Mouse (Mus musculus) embryonic facial prominence, embryonic 13.5 days (tissue): ENCODE measurements around the gene Tkt. TPM values are rescaled to one million over a fixed set of nuclear protein-coding genes. Genes with fewer than 3 reads are reported as not detected.

Source experiments
- ATAC-seq: fragments of 200-750 bp; cut with Nextera tagmentation; 2 replicates; pipeline ENCODE4 v1.8.0; 2017; ENCODE audit warnings: low read depth; ENCODE audit not compliant: insufficient number of reproducible peaks, insufficient read depth, low FRiP score, low TSS enrichment
- H3K27ac ChIP-seq: fragments of 300-500 bp; sonication (generic); 2 replicates; pipeline ENCODE4 v1.5.1; 2015; ENCODE audit warnings: moderate library complexity, mild to moderate bottlenecking, inconsistent platforms
- H3K27me3 ChIP-seq: fragments of 300-500 bp; sonication (generic); 2 replicates; pipeline ENCODE4 v1.6.1; 2015; ENCODE audit warnings: mild to moderate bottlenecking, inconsistent platforms
- H3K36me3 ChIP-seq: fragments of 300-500 bp; sonication (generic); 2 replicates; pipeline ENCODE4 v1.6.1; 2015; ENCODE audit warnings: mild to moderate bottlenecking, inconsistent platforms
- H3K4me1 ChIP-seq: fragments of 300-500 bp; sonication (generic); 2 replicates; pipeline ENCODE4 v1.6.1; 2015; ENCODE audit warnings: inconsistent platforms
- H3K4me2 ChIP-seq: fragments of 300-500 bp; sonication (generic); 2 replicates; pipeline ENCODE4 v1.6.1; 2015; ENCODE audit warnings: moderate library complexity, mild to moderate bottlenecking, inconsistent platforms
- H3K4me3 ChIP-seq: fragments of 300-500 bp; sonication (generic); 2 replicates; pipeline ENCODE4 v1.5.1; 2015; ENCODE audit warnings: mild to moderate bottlenecking, inconsistent platforms
- H3K9ac ChIP-seq: fragments of 300-500 bp; sonication (generic); 2 replicates; pipeline ENCODE4 v1.6.1; 2015; ENCODE audit warnings: mild to moderate bottlenecking, inconsistent platforms
- H3K9me3 ChIP-seq: fragments of 300-500 bp; sonication (generic); 2 replicates; pipeline ENCODE4 v1.6.1; 2016; ENCODE audit warnings: inconsistent platforms
- WGBS: fragments of 180-500 bp; shearing (Covaris S2); methylation state at CpG from one replicate; pipeline ENCODE4 v1.1.7; 2015; ENCODE audit warnings: mixed read lengths; 5-methylcytosine and 5-hydroxymethylcytosine counted together
- polyA plus RNA-seq: library from polyadenylated mRNA; unstranded; fragments of >200 nt; fragmentation: Nextera tagmentation; extraction: Ambion mirVana; gene quantifications from 2 replicates; pipeline ENCODE4 v1.2.1, GENCODE M21; 2015

Tkt gene
- polyA plus RNA-seq, 1 experiment from 2014 or later, result 242 TPM

- 77% methylated on average over 11 of the region's 11 CpGs for WGBS
- H3K9ac ChIP-seq, result no peak overlapping the region
- H3K4me3 ChIP-seq, result no peak overlapping the region
- no peak overlapping the region for H3K27ac ChIP-seq
- H3K4me1 ChIP-seq, result peaks cover 32% of the 10 kb centered on the region
- no peak overlapping the region for H3K4me2 ChIP-seq
- no peaks in the 10 kb centered on the region for H3K27me3 ChIP-seq
- no peak for ATAC-seq
- H3K36me3 ChIP-seq, result 0 out of 2 replicates have a peak, but pooled peaks cover 7% of the 10 kb centered on the region
- H3K9me3 ChIP-seq, result no peaks in the 10 kb centered on the region
These were observed 42.0 kb downstream of the Tkt start for GRCm38 (mm10) chr14:30590041-30590645.

- Histone ChIP-seq H3K27me3 (no peaks in the 10 kb centered on the region), H3K9me3 (no peaks in the 10 kb centered on the region), H3K4me2 (no peak overlapping the region), H3K4me1 (peaks cover 32% of the 10 kb centered on the region), H3K9ac (no peak overlapping the region), H3K4me3 (no peak overlapping the region), H3K36me3 (peaks cover 12% of the 10 kb centered on the region; the same call in 1 of the 2 replicates), H3K27ac (no peak overlapping the region)
- 60% methylated on average over 7 of the region's 7 CpGs for WGBS
- no peak for ATAC-seq
These were observed 42.8 kb downstream of the Tkt start for GRCm38 (mm10) chr14:30590918-30591317.

DNA sequence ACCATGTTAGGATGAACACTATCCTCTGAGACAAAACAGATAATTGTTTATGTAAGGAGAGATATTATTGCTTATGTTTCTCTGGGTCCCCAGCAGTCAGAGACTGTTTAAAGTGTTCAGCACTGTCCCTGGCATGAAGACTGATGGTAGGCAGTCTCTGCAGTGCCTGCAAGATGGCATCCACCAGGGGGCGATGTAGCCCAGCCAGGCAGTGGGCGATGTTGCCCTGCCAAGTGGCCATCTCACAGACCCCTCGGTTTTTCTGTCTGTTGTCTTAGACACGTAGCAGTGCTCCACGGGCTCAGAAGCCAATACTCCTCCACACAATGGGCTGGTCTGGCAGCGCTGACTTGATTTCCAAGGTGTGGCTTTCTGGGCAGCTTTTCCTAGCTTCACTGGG is 43.3 kb downstream of the Tkt start:
- 14% methylated on average over 6 of the region's 6 CpGs for WGBS
- ATAC-seq, result no peak

GRCm38 (mm10) chr14:30593279-30594091 is 45.3 kb downstream of the Tkt start:
- H3K4me1 ChIP-seq, result peaks cover 20% of the 10 kb centered on the region
- no peaks in the 10 kb centered on the region for H3K27me3 ChIP-seq
- H3K36me3 ChIP-seq, result peaks cover 31% of the 10 kb centered on the region
- peak overlapping the region; percentile 7; the same call in 1 of the 2 replicates for H3K9ac ChIP-seq
- H3K27ac ChIP-seq, result peak overlapping the region; percentile 70
- H3K4me2 ChIP-seq, result no peak overlapping the region
- H3K4me3 ChIP-seq, result no peak overlapping the region
- WGBS, result 47% methylated on average over 11 of the region's 11 CpGs
- no peaks in the 10 kb centered on the region for H3K9me3 ChIP-seq
- ATAC-seq, result peak; percentile 38; the same call in 1 of the 2 replicates

More for the DNA sequence above, 43.3 kb downstream of the Tkt start:
- Histone ChIP-seq H3K4me1 (peaks cover 32% of the 10 kb centered on the region), H3K4me3 (no peak overlapping the region), H3K4me2 (0 out of 2 replicates have a peak overlapping the region, but pooled peaks have one; percentile 16), H3K27me3 (no peaks in the 10 kb centered on the region), H3K9me3 (no peaks in the 10 kb centered on the region), H3K36me3 (peaks cover 14% of the 10 kb centered on the region; the same call in 1 of the 2 replicates), H3K27ac (no peak overlapping the region), H3K9ac (no peak overlapping the region)

DNA sequence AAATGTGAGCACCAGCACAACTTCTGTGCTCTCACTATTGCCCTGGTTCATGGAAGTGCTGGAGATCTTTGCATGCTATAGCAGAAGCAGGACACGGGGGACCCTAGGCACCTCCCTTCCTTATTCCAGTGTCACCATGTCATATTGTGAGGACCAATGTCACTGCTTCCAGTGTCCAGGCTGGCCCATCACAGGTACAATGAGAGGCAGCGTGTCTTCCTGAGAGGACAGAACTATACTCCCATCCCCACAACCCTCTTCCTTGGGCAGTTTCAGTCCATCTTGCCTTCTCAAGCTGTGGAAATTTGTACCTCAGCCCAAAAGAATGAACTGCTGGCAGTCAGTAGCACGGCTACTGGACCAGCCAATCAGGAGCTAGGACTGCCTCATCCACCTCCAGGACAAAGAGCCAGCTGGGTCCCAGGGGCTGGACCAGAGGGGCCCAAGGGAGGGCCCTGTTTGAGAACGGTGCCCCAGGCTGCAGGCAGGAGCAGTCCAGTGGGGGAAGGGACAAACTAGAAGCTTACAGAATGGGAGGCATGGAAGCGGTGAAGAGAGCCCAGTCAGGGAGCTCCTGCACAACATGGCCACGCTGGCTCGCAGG is 46.0 kb downstream of the Tkt start:
- 37% methylated on average over 7 of the region's 7 CpGs for WGBS
- Histone ChIP-seq H3K9me3 (no peaks in the 10 kb centered on the region), H3K4me2 (no peak overlapping the region), H3K27me3 (no peaks in the 10 kb centered on the region), H3K27ac (peak overlapping the region; percentile 70), H3K9ac (peak overlapping the region; percentile 40), H3K4me3 (no peak overlapping the region), H3K36me3 (peaks cover 38% of the 10 kb centered on the region), H3K4me1 (peaks cover 20% of the 10 kb centered on the region)
- ATAC-seq, result peak; percentile 56; the same call in 1 of the 2 replicates

DNA sequence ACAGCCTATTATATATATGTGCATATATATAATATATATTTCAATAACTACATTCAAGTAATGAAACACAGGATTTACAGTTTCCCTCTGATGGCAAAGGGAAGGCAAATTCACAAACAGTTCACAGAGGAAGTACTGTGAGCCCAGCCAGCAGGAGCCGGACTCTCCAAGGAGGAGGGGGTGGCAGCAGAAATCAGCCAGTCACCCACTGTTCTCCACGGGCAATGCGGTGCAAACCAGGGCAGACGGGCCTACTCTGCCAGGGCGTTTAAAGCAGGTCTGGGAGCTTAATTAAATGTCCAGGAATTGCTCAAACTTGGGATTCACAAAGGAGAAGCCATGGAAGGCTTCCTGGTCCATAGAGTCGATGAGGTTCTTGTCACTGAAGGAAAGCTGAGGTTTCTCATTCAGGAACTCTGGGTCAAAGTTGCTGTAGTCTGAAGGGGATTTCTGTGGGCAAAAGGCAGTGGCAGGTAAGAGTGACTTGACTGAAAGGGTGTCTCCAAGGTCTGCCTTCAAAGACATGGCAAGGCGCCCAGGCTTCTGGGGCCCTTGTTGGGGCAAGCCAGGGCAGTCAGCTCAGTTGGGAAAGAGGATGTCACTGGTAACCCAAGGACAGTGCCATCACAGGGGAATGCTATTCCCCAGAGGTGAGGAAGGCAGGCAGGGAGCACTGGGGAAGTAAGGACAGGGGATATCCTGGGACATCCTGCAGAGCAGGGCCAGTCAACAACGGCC is 47.6 kb downstream of the Tkt start:
- no peak overlapping the region for H3K4me3 ChIP-seq
- H3K36me3 ChIP-seq, result peaks cover 52% of the 10 kb centered on the region
- H3K4me2 ChIP-seq, result no peak overlapping the region
- no peaks in the 10 kb centered on the region for H3K9me3 ChIP-seq
- no peak for ATAC-seq
- no peak overlapping the region for H3K9ac ChIP-seq
- H3K4me1 ChIP-seq, result peaks cover 20% of the 10 kb centered on the region
- 87% methylated on average over 8 of the region's 8 CpGs for WGBS
- H3K27me3 ChIP-seq, result no peaks in the 10 kb centered on the region
- no peak overlapping the region for H3K27ac ChIP-seq

GRCm38 (mm10) chr14:30596407-30596806 is 48.2 kb downstream of the Tkt start:
- no peak overlapping the region for H3K4me2 ChIP-seq
- WGBS, result 88% methylated on average over 3 of the region's 3 CpGs
- no peak for ATAC-seq
- H3K9ac ChIP-seq, result no peak overlapping the region
- no peaks in the 10 kb centered on the region for H3K27me3 ChIP-seq
- peaks cover 58% of the 10 kb centered on the region for H3K36me3 ChIP-seq
- H3K27ac ChIP-seq, result no peak overlapping the region
- H3K4me1 ChIP-seq, result peaks cover 20% of the 10 kb centered on the region
- H3K4me3 ChIP-seq, result no peak overlapping the region
- H3K9me3 ChIP-seq, result no peaks in the 10 kb centered on the region

DNA sequence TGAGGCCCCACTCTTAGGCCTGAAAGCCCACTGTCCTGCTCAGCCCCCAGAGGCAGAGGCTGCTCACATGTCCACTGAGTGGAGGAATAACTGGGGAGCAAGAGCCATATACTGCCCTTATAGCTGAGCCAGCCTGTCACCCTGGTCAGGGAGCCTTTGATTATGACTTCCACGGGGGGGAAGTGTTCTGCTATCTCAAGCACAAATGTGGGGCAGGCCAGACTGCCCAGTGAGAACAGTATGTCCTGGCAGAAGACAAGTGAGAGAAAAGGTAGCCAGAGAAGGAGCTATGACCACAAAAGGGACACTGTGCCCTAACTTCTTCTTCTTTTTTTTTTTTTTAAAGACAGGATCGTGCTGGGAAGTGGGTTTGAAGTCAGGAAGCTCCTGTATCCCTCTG is 49.0 kb downstream of the Tkt start:
- no peak overlapping the region for H3K4me3 ChIP-seq
- no peaks in the 10 kb centered on the region for H3K27me3 ChIP-seq
- no peak overlapping the region for H3K9ac ChIP-seq
- peaks cover 18% of the 10 kb centered on the region for H3K4me1 ChIP-seq
- H3K4me2 ChIP-seq, result no peak overlapping the region
- no peaks in the 10 kb centered on the region for H3K9me3 ChIP-seq
- ATAC-seq, result no peak
- H3K27ac ChIP-seq, result no peak overlapping the region
- WGBS, result 70% methylated on average over 2 of the region's 2 CpGs
- peaks cover 66% of the 10 kb centered on the region for H3K36me3 ChIP-seq

DNA sequence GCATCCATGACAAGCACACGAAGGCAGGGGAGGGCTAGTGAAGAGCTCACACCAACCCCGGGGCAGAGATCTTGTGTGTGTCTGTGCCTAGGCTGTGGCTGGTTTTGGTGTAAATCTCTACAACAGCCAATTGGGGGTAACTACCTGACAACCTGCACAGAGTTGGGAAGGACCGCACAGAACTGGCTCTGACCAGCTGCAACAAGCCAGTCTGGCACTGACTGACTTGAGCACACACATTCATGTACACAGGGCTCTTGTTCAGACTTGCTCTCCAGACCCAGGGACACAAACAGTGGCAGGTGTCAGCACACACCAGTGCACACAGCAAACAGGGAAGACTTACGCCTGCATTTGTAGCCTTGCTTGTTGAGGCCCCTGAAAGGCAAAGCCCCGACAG is 58.7 kb downstream of the Tkt start:
- Histone ChIP-seq H3K4me1 (no peaks in the 10 kb centered on the region), H3K27ac (no peak overlapping the region), H3K27me3 (no peaks in the 10 kb centered on the region), H3K4me2 (no peak overlapping the region), H3K9ac (no peak overlapping the region), H3K4me3 (no peak overlapping the region), H3K9me3 (no peaks in the 10 kb centered on the region), H3K36me3 (peaks cover 60% of the 10 kb centered on the region)
- 89% methylated on average over 5 of the region's 5 CpGs for WGBS
- ATAC-seq, result no peak

DNA sequence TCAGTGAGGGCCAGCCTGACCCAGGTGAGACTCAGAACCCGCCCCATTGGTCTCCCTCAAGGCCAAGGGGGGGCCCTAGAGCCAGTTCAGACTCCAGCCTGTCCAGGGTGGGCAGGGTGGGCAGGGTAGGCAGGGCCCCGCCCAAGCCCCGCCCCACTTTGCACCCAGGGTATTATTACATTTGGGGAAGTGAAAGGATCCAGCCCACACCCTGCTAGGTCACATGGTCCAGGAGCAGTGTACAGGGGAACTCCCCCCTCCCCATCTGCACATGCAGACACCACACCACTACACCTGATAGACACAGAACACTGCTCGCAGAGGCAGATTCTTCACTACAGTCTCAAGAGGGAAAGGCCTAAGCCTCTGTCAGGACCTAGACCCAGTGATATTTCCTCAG is 59.5 kb downstream of the Tkt start:
- Histone ChIP-seq H3K4me1 (0 out of 2 replicates have a peak, but pooled peaks cover 4% of the 10 kb centered on the region), H3K27me3 (no peaks in the 10 kb centered on the region), H3K9ac (no peak overlapping the region), H3K4me2 (no peak overlapping the region), H3K36me3 (peaks cover 51% of the 10 kb centered on the region), H3K9me3 (no peaks in the 10 kb centered on the region), H3K27ac (no peak overlapping the region), H3K4me3 (no peak overlapping the region)
- WGBS, result 76% methylated on average over 4 of the region's 4 CpGs
- no peak for ATAC-seq

DNA sequence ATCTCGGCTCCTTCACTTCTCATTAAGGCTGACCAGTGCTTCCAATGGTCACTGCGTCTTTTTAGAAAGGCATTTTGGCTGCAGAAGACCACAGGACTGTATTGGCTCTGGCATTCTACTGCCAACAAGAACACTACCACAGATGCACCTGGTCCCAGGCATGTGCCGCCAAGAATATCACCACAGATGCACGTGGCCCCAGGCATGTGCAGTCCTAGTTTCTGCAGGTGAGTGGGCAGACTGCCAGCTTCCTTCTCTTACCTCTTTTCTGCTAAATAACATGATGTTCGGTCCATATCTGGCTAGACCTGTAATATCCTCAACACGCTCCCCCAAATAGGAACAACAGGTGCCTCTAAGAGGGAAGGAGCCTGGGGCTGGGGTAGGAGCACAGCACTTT is 60.0 kb downstream of the Tkt start:
- ATAC-seq, result no peak
- WGBS, result 84% methylated on average over 6 of the region's 6 CpGs
- Histone ChIP-seq H3K4me2 (no peak overlapping the region), H3K27ac (no peak overlapping the region), H3K36me3 (peaks cover 48% of the 10 kb centered on the region), H3K27me3 (no peaks in the 10 kb centered on the region), H3K9me3 (no peaks in the 10 kb centered on the region), H3K4me1 (0 out of 2 replicates have a peak, but pooled peaks cover 7% of the 10 kb centered on the region), H3K9ac (0 out of 2 replicates have a peak overlapping the region, but pooled peaks have one; percentile 32), H3K4me3 (no peak overlapping the region)
